Mouse (Mus musculus) thymus, postnatal 4 days (tissue): ENCODE results near the gene Mecom.

Experiments used
- DNase-seq: peaks from one replicate; pipeline ENCODE4 v3.0.0; 2021

Mecom gene

DNA sequence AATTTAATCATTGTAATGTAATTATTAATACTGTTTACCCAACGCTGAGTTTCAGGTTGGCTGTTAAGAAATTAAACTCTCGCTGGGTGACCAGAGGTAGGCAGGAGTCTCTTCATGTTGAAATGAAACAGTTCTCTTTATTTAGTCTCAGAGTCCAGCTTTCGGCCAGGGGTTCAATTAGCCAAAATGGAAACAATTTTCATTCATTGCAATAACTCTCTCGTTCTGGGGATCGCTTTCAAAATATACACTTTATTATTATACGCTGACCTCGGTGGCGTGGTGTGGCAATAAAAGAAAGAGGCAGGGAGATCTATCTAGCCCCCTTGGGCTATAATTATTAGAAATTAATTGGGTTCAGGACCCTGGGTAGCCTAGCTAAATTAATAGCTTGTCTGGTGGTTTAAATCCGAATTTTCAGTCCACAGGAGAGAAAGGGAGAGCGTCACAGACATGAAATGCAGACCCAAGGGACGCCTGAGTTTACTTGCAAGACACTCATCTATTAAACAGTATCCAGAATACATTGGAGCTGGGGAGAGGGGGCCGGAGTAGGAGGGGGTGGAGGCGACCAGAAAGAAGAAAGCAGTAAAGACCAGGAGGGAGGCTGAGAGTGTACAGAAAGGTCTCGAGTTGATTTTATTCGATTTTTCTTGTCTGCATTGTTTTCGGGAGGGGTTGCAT is 34.4 kb downstream of the Mecom start:
- DNase-seq: no peak

- no peak for DNase-seq
Observed at GRCm38 (mm10) chr3:30512459-30513030, 35.3 kb downstream of the Mecom start.

DNA sequence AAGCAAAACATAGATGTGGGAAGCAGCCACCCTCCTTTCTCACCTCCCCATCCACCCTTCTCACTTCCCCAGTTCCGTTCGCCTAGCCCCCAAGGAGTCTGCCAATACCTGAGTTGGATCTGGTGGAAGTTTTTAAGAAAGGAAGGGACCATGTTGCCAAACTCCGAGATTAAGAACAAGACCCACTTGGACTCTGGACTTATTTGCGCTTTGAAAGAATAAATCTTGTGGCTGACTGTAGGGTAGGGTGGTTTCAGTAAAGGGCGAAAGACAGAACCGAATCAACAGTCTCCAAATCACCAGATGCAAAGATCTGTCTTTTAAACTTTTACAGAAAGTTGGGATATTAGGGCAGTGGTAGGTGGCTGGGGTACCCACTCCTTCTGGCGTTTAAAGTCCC is 36.0 kb downstream of the Mecom start:
- DNase-seq: no peak

- DNase-seq: no peak
Observed at GRCm38 (mm10) chr3:30511062-30511640, 36.7 kb downstream of the Mecom start.

DNA sequence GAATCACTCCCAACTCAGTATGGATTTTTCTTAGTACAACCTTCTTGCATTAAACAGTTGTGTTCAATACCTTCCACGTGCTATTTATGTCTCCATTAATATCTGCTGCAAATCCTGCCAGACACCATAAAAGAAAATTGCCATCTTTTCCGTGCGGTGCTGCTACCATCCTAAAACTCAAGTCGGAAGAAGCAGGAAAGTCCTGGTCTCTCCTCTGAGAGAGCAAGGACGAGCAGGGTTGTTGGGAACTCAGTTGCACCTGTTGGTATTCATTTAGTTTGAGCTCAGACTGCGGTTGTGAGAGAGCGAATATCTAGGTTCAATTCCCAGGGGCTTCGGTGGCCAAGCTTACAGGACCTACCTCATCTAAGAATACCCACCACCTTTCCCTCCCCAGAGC is 37.2 kb downstream of the Mecom start:
- DNase-seq: no peak

GRCm38 (mm10) chr3:30510105-30510504 is 37.7 kb downstream of the Mecom start:
- peak; percentile 13 for DNase-seq

DNA sequence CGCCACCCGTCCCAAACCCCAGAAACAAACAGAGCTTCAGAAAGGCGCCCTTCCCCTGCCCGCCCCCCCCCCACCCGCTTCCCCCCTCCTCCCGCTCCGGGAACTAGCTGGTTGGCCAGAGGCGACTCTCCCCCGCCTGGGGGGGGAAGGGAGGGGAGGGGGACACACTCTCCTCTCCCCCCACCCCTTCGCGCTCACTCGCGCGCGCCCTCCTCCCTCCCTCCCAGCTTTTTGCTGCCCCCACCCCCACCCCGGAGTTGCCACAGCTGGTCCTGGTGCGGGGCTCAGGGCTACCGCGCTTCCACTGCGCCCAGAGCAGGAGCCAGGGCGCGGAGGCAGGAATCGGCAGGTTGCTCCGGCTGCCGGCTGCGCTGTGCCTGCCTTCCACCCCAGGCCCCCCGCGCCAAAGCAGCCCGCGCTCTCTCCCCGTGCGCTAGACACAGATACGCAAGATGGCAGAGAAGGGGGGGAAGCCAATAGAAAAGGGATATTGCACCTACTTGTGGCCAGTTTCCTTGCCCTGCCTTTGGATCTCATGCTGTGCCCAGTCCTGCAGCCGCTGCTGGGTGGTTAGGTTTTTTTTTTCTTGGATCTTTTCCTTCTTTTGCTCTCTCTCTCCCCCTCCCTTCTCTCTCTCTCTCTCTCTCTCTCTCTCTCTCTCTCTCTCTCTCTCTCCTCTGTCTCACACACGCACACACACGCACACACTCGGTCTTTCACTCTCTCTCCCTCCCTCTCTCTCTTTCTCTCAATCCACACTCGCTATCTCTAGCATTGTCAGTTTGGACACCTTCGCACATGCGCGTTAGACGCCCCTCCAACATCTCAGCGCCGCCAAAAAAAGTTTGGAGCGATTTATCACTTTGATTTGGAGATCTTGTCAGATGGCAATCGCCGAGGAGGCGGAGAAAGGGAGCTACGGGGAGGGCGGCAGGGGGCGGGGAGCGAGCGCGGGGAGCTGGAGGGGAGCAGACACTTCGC is 38.6 kb downstream of the Mecom start:
- peak; percentile 44 for DNase-seq

GRCm38 (mm10) chr3:30508296-30508929 is 39.4 kb downstream of the Mecom start:
- DNase-seq: peak; percentile 89

- peak; percentile 15 for DNase-seq
Observed at GRCm38 (mm10) chr3:30507576-30508295, 40.1 kb downstream of the Mecom start.

DNA sequence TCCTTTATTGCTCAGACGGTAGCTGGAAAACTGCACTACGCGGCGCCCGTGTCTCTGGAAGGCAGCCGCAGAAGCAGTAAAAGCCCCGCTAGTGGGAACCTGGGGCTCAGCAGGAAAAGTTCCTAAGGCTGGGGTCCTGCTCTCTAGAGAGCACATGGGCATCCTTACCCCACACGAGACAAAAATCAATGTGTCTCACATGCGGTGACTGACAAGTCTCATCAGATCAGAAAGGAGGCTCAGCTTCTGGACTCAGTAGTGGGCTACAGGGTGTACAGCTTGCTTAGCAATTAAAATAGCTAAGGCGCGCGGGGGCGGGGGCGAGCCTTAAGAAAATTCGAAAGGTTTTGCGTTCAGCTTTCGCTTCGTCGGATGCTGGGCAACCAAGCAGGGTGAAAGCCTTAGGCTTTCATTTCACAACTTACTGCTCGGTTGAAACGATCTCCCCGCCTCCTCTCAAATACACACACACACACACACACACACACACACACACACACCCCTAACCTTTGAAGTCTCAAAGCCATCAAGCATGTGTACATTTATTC is 40.7 kb downstream of the Mecom start:
- peak; percentile 36 for DNase-seq

GRCm38 (mm10) chr3:30506329-30507027 is 41.3 kb downstream of the Mecom start:
- no peak for DNase-seq

GRCm38 (mm10) chr3:30505741-30506251 is 42.0 kb downstream of the Mecom start:
- DNase-seq: no peak

DNA sequence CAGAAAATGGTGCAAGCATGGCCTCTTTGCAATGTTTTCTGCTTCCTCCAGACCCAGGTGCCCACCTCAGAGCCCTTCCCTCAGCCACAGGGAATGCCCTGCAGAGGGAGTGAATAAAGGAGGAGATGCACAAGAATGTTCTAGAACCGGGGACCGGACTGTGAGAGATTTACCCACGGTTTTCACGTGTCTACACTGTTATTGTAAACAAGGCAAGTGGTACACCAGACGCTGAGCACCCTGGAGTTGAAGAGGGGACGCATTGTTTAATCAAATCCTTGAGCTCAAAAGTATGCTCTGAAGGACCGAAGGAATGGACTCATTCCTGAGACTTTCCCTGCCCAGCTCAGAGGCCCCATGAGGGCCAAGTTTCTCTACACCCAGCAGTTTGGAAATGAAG is 43.2 kb downstream of the Mecom start:
- no peak for DNase-seq

GRCm38 (mm10) chr3:30503821-30504220 is 44.0 kb downstream of the Mecom start:
- no peak for DNase-seq

GRCm38 (mm10) chr3:30498202-30498828 is 49.5 kb downstream of the Mecom start:
- no peak for DNase-seq

GRCm38 (mm10) chr3:30494371-30494770 is 53.4 kb downstream of the Mecom start:
- DNase-seq: no peak

DNA sequence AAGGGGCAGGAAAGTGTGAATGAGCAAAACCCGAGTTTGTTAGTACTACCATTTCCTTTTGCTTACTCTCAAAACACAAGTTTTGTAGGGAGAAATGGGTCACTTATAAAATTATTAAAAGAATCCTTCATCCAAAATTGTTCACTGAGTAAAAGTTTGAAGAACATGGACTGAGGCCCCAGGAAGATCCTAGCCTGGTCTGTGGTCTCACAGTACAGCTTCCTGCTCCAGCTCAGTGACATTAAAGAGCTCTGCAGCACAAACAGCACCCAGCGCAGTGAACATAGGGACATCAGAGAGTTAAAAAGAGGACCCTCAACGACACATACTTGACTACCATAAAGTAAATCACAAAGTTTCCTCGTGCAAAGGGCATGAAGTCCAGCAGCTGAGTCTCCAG is 59.0 kb downstream of the Mecom start:
- DNase-seq: no peak

DNA sequence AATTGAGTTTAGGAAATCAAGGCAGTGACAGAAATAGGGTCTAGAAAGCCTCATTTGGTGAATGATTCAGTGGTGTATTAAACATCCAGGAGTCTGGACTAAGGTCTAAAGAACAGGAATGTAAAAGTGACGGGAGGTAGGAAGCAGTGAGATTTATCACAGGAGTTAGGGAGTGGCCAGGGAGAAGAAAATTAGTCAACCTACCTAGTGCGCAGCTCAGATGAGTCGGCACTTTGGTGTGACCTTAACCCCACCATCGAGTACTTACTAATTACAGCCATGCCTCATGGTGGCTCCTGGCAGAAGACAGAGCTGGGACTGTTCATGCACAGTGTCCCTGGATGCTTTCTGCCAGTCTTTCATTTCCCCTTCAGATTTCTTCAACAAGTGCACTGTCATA is 61.4 kb downstream of the Mecom start:
- no peak for DNase-seq

DNA sequence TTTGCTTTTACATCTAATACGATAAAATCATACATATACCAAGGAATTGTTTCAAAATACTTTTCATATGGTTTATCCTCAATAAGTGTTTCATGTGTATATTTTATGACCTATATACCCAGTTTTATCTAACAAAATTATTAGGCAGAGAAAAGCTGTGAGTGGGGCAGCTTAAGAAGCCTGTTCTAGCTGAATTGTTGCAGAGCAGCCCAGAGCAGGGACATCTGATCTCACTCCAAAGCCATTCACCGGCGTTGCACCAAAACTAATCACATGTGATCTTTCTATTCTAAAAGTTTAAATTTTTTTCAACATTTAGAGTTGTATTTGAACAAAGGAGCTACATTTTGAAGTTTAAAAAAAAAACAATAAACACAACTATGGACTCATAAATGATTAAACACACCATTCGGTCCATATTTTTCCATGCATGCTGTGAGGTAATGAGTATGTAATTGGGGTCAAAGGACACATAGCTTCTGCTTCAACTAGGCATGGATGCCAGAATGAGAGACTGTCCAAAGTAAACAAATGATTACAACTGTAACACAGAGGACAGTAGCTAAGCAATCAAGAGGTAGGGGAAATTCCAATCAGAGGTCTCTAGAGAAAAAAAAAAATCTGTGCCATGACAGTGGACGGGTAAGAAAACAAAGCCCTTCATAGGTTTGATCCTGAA is 64.7 kb downstream of the Mecom start:
- DNase-seq: no peak

- no peak for DNase-seq
Observed at GRCm38 (mm10) chr3:30481682-30482081, 66.1 kb downstream of the Mecom start.
